Mouse (Mus musculus) left cerebral cortex, postnatal 36 days (tissue): ENCODE measurements around the gene Rpgrip1. TPM values are rescaled to one million over a fixed set of nuclear protein-coding genes. Genes with fewer than 3 reads are reported as not detected.
"Not testable (repeated sequence)": the region's sequence is repeated elsewhere in the genome, so short reads cannot be mapped to it uniquely, and the experiment has no call there.

Source experiments
- DNase-seq, 2 experiments: peaks; one replicate each; pipeline ENCODE4 v3.0.0; 2021 to 2022; ENCODE audit warnings: low spot score in 2 of 2, mixed read lengths in 1 of 2
- intact Hi-C: fragments of 180-260 bp; cut with DNase I; formaldehyde crosslinking; loops from one replicate; pipeline ENCODE4 v1.15.1; 2025
- total RNA-seq, 2 experiments: library from RNA; stranded (reverse); gene quantifications; 2 replicates each; pipeline ENCODE4 v1.2.3; 2021

Gene Rpgrip1
- 1 to 10 TPM; 2.0 to 3.6 TPM for total RNA-seq

DNA sequence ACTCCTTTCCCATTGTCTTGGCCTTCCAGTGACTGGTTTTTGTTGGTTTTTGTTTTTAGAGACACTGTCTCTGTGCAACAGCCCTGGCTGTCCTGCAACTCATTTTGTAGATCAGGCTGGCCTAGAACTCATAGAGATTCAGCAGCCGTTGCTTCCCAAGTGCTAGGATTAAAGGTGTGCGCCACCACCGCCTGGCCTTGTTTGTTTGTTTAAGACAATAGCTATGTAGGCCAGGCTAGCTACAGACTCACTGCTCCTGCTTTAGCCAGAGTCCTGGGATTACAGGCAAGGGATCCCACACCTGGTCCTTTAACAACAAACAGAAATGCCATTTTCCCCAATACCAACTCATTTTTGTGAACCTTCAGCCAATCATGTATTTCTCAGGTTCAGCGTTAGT, at the start of gene Rpgrip1:
Gene Rpgrip1 (plus strand): TSS at position 359 of the 400 bp plus-strand sequence.
- DNase-seq: no peak
- intact Hi-C loops: no loop called here

DNA sequence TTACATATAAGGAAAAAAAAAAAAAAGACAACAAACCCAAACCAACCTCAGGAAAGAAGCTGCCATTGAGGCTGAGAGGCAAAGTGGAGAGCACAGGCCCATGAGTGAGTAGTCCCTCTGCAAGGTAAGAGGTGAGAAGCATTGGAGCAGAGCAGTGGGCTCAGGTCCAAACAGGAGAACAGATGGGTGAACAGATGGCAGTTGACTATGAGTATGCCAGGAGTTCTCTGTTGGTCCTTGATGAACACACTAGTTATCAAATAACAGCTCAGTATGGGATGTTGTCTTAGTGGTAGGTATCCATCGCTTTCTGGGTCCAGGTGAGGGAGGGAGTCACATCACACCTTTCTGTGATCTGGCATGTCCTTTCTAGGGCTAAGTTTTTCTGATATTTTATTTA, 49.7 kb upstream of the Rpgrip1 start:
- intact Hi-C loops: no loop called here
- no peak for DNase-seq

DNA sequence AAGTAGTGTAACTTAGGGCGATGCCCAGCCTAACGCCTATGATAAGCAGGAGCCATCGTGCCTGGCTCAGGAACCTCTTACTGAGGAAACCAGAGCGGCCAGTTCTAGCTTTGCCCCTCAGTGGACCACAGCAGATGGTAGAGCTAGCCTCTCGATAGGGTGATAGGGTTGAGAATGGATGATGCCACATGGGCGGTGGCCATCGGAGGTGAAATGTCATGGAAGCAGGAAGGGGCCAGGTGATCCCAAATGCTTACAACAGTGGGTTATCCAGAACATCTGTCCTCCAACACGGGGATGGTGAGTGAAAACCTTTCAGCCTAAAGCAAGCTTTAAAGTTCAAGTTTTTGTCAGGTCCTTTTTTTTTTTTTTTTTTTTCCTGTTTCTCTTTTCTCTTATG, 48.7 kb upstream of the Rpgrip1 start:
- no peak for DNase-seq
- intact Hi-C loops: no loop called here

DNA sequence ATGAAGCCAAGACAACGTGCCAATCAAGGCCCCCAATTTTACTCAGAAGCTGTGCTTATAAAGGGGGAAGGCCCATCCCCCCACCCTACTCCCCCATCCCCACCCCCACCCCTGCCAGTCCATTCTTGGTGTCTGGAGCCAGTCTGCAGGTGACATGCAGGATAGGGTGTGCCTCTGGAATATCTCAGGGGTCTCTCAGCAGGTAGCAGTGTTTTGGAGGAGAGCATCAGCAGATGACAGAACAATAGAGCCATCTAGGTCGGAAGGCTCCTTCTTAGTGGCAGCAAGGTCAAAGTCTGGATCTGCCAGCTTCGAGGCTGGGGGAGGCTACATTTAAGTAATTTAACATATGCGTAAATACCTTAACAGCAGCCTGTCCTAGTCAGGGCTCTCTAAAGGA, 44.4 kb upstream of the Rpgrip1 start:
- DNase-seq: no peak
- intact Hi-C loops: no loop called here

DNA sequence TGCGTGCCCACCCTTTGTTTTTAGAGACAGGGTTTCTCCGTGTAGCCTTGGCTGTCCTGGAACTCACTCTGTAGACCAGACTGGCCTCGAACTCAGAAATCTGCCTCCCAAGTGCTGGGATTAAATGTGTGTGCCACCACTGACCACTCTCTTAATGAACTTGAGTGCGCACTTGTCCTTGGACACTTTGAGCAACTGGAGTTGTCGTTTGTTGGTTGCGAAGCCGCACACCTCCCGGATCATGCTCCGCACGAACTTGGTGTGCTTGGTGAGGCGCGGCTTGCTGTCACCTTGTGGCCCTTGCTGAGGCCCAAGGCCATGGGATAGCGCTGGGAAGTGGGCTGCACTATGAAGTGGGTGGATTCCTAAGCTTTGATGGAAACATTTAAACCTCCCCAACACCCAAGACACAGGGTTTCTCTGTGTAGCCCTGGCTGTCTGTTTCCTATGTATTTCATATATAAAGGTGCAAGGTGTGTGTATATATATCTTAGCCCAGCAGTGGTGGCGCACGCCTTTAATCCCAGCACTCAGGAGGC, 38.8 kb upstream of the Rpgrip1 start:
- no peak for DNase-seq
- intact Hi-C loops: no loop called here

DNA sequence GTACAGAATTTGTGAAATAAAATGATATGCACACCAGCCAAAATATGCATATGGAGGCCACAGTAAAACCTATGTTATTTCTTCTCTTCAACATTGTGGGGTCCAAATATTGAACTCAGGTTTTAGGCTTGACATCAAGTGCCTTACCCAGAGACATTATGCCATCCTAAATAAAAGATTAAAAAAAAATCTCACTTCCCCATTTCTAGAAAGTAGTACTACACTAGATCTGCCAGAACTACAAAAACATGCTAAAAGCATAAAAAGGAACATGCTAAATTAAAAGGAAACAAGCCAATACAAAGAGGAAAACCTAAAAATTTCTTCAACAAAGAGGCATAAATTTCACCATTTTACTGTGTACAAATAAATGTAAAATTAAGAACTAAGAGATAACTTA, 27.4 kb upstream of the Rpgrip1 start:
- DNase-seq: no peak
- intact Hi-C loops: no loop called here

DNA sequence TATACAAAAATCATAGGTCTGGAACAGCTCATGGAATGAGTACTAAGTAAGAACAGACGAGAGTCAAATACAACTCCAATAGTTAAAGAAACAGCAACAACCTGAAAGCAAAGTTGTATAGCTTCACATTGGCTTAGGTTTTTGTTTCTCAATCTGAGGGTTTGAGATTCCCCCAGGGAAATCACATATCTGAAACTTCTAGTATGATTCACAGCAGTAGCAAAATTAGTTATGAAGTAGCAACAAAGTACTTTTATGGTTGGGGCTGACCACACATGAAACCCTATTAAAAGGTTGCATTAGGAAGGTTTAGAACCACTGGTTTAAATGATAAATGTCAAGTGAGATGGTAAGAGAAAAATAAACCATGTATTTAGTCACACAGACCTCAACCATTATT, 16.0 kb upstream of the Rpgrip1 start:
- DNase-seq: no peak
- intact Hi-C loops: no loop called here

DNA sequence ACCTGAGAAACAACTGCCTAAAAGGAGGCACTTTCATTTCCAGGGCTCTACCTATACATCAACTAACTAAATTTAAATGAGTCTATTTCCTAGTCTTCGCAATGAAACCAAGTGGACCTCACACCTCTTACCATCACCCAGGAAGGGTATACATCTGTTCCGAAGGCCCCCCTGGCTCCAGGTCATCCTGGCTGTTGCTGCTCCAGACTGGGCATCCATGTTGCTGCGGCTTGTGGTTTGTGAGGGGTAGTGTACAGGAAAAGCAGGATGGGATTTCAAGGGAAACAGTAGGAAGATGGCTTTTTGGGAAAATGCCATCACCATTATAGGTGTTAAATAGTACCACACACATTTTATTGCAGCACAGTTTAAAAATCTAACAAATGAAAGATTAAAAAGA, 13.3 kb upstream of the Rpgrip1 start:
- intact Hi-C loops, DNase-seq: not testable (repeated sequence)

DNA sequence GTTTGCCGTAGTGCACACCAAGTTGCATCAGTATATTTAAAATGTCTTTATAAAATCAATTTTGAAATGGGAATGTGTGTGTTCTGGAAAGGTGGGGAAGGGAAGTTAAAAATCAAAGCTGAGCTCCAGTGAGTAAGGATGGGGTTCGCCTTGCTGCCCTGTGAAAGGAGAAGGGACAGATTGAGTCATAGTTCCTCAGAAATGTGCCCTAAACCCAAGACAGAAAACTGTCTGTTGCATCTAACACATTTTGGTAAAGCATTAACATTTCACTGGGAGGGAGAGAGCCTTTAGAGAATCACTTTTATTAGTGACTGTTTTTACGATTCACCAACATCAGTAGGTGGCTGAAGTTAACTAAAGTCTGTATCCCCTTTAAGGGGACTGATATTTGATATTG, 12.1 kb upstream of the Rpgrip1 start:
- intact Hi-C loops, DNase-seq: not testable (repeated sequence)

DNA sequence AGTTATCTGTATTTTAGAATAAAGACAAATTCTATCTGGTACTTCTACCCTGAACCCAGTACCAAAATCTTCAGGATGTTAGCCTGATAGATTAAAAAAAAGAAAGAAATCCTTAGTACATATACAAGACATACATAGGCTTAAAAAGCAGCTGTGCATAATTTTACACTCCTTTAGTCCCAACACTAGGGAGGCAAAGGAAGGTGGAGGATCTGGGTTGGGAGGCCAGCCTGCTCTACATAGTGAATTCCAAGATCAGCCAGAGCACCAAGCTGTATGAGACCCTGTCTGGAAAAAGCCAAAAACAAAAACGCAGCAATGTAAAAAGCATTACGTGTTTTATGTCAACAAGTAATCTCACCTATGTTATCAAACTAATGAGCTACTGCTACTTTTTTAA, 10.9 kb upstream of the Rpgrip1 start:
- DNase-seq: no peak

DNA sequence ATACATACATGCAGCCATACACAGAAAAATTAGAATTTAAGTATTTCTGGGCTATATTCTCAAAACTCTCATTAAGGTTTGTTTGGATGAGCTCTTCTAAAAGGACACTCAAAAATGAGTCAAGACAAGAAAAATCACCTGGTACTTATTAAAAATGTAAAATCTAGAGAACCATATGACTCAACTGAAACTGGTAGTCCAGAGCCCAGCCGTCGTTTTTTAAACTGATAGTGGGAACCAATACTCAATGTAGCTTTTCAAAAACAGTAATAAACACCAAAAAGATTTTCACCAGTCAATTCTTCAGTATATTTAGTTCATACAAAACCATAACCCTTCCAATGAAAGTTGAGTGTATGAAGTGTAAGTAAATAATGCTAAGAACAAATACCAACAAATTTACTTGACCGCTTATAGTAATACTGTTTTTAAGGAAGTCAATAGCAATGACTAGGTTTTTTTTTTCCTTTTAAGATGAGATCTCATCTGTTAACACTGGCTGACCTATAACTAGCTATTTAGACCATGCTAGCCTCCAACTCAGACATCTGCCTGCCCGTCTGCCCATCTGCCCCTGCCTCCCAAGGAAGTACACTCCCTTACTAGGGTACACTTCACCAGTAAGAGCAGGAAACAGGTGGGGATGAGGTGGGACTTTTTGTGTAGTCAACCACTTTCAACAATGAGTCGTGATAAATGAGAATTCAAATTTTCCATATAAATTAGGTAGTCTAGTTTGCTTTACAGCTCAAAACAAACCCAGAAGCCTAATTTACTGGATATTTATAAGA, 10.1 kb upstream of the Rpgrip1 start:
- DNase-seq: no peak
- intact Hi-C loops: loop anchor here (10.0 kb wide), 1 partner anchor 216 kb away; the partner anchor contains the start of gene Mettl17

More for the DNA sequence above, 10.9 kb upstream of the Rpgrip1 start:
- intact Hi-C loops: no loop called here

DNA sequence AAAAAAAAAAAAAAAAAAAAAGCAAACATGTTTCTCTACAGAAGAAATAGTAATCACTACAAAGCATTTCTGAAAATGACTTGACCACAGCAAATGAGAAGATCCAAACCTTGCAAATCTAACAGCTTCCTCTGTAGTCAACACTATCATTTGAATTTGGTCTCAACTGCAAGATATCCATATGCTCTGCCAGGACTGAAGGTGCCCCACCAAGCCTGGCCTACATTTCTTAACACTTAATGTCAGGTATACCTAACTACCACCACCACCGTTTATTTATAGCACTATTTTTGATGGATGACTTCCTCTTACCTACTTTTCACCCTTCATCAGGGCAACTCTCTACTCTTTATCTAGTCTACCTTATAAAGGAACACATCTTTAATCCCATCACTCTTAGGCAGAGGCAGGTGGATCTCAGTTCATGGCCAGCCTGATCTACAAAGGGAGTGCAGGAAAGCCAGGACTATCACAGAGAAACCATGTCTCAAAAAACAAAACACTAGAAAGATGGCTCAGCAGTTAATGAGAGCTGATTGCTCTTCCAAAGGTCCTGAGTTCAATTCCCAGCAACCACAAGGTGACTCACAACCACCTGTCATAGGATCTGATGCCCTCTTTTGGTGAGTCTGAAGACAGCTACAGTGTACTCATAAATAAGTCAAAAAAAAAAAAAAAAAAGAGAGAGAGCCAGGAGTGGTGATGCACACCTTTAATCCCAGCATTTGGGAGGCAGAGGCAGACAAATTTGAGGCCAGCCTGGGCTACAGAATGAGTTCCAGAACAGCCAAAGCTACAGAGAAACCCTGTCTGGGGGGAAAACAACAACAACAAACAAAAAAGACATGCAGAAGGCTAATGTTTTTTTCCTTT, 9.0 kb upstream of the Rpgrip1 start:
- intact Hi-C loops: loop anchor here (10.0 kb wide), 1 partner anchor 217 kb away; the partner anchor contains the start of gene Mettl17
- DNase-seq: no peak

DNA sequence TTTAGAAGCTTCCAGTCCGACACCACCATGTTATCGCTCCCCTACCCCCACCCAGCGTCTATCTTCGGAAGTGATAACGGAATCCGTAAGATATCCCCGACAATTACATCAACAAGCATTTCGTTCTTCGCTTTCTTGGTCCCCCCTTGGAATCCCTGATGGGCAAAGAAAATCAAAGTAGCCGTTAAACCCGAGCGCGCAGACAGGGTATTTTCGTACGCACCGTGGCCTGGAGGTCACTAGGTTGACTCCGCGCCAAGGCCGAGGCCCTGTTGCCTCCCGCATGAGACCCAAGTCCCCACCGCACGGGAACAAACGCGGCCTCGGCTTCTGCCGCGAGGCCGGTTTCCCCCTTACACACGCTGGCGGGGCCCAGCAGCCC, 7.0 kb upstream of the Rpgrip1 start:
- intact Hi-C loops: loop anchor here (10.0 kb wide), 1 partner anchor 219 kb away; the partner anchor contains the start of gene Mettl17
- no peak for DNase-seq

DNA sequence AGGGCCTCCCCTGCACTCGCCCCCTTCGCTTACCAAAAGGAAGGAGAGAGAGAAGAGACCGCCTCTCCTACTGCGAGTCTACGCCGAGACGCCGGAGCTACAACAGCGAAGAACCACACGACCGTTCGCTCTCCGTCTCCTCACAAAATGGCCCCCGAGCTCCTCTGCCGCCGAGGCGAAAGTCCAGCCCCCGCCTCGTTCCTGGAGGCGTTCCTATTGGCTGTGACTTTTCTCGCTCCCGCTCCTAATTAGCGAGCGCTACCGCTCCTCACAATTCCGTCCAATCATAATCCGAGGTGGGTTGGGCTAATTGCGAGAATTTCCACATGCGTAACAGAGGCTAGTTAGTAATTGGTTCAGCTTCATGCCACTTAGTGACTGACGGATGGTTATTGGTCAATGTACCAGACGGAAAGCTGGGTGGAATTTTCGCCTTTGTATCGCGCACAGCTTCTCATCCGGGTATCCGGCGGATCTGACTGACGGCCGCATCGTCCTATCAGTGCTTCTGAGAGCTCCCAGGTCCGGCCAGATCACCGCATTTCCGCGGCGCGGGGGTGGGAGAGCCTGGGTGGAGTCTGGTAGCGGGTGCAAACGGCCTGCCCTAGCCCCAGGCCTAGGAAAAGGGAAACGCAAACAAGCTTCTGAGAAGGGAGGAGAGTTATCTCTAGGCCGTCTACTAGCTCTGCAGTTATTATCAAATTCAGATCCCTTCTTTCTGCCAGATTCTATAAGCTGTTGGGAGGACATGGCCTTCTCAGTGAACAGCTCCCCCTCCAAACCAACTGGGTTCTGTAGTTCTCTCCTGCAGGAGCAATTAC, 6.4 kb upstream of the Rpgrip1 start, which contains the start of gene Hnrnpc:
Gene Hnrnpc (minus strand): TSS at position 173 of the 821 bp plus-strand sequence.
- peak; percentile 100 for DNase-seq
- intact Hi-C loops: loop anchor here (10.0 kb wide), 1 partner anchor 219 kb away; the partner anchor contains the start of gene Mettl17

DNA sequence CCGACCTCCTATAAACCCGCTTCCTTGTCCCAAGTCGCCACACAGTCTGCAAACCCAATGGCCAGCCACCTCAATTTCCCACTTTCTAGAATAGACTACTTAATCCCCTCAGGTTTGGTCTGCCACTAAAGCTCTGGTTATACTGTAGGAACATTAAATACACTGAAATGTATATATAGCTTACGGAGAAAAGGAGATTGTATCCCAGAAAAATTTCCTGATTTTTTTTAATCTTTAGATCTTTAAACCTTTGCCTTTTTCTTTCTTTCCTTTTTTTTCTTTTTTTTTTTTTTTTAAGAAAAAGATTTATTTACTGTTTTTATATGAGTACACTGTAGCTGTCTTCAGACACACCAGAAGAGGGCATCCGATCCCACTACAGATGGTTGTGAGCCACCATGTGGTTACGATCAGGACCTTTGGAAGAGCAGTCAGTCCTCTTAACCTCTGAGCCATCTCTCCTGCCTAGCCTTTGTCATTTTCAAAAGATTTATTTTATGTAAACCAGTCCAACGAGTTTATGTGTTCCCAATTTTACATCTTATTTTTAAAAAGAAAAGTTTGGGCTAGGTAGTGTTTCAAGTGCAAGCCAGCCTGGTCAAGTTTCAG, 5.7 kb upstream of the Rpgrip1 start:
- no peak for DNase-seq
- intact Hi-C loops: loop anchor here (10.0 kb wide), 1 partner anchor 220 kb away; the partner anchor contains the start of gene Mettl17

DNA sequence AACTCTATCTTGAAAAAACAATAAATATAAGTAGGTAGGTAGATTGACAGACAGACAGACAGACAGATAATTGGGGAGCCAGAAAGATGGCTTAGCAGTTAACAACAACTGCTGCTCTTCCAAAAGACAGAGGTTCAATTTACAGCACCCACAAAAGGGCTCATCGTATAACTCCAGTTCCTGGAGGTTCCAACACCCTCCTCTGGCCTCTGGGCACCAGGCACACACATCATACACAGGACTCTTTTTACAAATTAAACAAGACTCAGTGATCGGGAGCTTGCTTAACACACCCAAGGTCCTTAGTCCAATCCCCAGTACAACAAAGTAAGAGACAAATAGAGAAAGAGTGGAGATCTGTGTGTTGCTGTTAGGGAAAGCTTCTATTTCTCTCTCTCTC, 5.2 kb upstream of the Rpgrip1 start:
- intact Hi-C loops: loop anchor here (10.0 kb wide), 1 partner anchor 221 kb away; the partner anchor contains the start of gene Mettl17
- DNase-seq: no peak

DNA sequence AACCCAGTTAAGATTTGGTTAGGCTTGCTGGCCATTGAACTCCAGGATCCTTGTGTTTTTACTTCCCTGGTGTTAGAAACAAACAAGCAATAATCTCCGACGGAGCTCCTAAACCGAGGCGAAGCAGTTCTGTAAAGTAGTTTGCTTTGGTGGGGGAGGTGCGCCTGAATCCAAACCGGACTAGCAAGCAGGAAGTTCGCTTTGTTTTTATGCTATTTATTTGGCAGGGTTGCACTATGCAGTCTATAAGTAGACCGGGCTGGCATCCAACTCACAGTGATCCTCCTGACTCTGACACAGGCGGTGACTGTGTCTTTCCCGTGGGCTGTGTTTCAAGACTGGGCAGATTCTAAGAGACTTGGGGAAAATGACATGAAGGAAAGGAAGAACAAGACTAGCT, 3.8 kb upstream of the Rpgrip1 start:
- peak; percentile 40 to 43 for DNase-seq
- intact Hi-C loops: loop anchor here (10.0 kb wide), 1 partner anchor 222 kb away; the partner anchor contains the start of gene Mettl17

DNA sequence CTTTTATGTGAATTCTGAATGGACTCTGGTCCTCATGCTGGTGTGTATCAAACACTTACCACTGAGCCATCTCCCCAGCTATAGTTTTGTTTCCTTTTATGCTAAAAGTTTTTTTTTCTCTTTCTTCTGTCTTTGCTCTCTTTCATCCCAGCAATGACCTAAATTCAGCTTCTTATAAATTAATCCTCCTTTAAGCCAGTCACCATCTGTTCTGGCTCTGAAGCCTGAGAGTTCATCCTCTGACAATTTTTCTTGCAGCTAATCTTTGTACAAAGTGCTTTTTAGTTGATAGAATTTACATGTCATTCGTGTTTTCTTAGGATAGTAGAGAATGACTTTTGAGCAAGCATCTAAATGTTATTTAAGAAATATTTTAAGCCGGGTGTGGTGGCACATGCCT, 2.5 kb upstream of the Rpgrip1 start:
- intact Hi-C loops: loop anchor here (10.0 kb wide), 1 partner anchor 223 kb away; the partner anchor contains the start of gene Mettl17
- DNase-seq: no peak

DNA sequence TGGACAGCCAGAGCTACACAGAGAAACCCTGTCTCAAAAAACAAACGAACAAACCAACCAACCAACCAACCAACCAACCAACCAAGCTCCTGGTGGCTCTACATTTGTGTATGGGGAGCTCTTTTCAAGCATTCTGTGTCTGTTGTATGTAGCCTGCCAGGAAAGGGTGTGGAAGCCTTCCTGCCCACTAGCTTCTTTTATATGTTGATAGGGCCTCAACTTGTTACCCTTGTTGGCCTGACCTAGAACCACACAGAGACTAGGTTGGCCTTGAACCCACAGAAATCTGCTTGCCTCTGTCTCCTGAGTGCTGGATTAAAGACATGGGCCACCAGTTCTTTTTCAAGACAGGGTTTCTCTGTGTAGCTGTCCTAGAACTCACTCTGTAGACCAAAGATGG, 3.6 kb downstream of the Rpgrip1 start:
- no peak for DNase-seq
- intact Hi-C loops: no loop called here
